Mouse (Mus musculus): ENCODE measurements around the gene Skida1. TPM values are rescaled to one million over a fixed set of nuclear protein-coding genes. Genes with fewer than 3 reads are reported as not detected.

Skida1 gene
- polyA plus RNA-seq (2012; rRNA removed) = 2.0 TPM in 2 replicates

DNA sequence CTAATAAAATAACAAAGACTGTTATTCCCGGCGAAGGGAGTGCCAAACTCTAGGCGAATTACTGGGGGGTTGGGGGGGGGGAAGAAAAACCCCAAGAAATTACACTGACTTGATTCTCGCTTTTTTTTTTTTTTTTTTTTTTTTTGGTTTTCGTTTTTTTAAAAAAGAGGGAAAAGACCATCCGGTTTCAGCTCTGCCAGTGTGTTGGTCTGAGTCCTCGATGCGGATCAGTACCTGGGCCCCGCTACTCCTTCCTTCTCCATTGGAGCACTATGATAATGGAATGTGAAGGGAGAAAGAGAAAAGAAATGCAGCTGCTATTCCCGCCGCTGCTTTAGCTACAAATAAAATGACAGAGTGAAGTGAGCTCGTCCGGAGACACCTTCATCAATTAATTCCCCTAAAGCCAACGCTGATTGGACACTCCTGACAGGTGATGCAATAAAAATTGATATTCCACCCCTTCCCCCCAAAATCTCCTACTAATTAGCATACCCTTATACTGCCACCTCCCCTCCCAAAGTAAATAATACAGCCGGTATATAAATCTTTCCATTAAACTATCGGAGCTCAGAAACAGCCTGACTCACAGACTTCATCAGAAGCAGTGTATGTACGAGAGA, at the start of gene Skida1:
Skida1 (minus strand) TSS at position 599 of the 623 bp plus-strand sequence.

GRCm38 (mm10) chr2:18055016-18055928, 6.4 kb upstream of the Skida1 start, which contains the start of gene Mllt10:
Gene Mllt10, plus strand, starts transcription at chr2:18055237.

DNA sequence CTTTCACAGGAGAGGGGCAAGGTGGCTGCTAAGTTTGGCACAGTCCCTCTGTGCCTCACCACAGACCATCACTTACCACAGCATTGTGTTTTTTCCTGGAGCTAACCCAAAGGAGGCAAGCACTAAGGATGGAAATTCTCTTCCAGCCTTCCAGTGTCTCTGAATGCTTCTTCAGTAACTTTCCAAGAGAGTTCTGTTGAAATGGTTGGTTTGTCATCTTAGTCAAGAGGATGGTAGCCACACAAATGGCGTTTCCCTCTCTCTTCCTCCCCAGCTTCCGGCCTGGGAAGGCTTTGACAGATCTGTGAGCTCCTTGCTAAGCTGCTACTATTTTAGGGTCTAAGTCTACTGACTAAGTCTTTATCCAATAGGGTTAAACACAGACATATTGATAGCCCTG, 11.4 kb downstream of the Skida1 start, which contains the start of gene A930004D18Rik:
A930004D18Rik (minus strand) TSS at position 247 of the 400 bp plus-strand sequence.

DNA sequence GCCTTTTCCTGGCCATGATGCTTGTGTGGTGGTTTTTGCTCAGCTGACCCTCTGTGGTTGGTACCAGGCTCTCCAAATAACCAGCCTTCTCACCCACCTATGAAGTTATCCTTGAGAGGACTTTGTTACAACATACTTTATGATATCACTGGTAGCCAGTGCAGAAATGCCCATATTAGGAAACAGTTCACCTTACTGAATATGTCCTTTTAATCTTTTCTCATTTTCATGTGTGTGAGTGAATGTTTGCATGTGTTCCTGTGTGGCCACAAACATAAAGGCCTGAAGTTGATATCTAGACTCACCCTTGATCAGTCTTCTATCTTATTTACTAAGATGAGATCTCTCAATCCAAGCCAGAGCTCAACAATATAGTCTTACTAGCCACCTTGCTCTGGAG, 52.0 kb downstream of the Skida1 start, which contains the start of gene H2al2a:
H2al2a (minus strand) TSS at position 101 of the 400 bp plus-strand sequence.

Other genes with a start within 250 kb of the Skida1 start
- not detected in 2 replicates for gene H2al2a, start 52.1 kb downstream of the Skida1 start, polyA plus RNA-seq (2012; rRNA removed)
- gene A930004D18Rik, start 11.3 kb downstream of the Skida1 start, polyA plus RNA-seq (2012; rRNA removed) = 1.2 and 1.4 TPM in 2 replicates
- gene Mllt10, start 6.2 kb upstream of the Skida1 start, polyA plus RNA-seq (2012; rRNA removed) = 9.5 and 12.7 TPM in 2 replicates

All from stomach, adult 2 months (tissue).